Mouse (Mus musculus): Measurements from ENCODE around the gene Cyp3a13.
"Not testable (repeated sequence)": the region's sequence is repeated elsewhere in the genome, so short reads cannot be mapped to it uniquely, and the experiment has no call there.

- not testable (repeated sequence) for TF ChIP-seq ETS1 (IDR thresholded peaks at IDR 0.05; ENCODE audit: low read depth, low read length); CHD2 (IDR thresholded peaks at IDR 0.05; ENCODE audit: low read length); CTCF (IDR thresholded peaks at IDR 0.05 in 2 of 3, conservative IDR thresholded peaks at IDR 0.05 in 1 of 3; ENCODE audit: control insufficient read depth in 1 of 3, insufficient read depth in 1 of 3, low read depth in 2 of 3, low read length in 3 of 3, poor library complexity in 1 of 3, severe bottlenecking in 1 of 3); RCOR1 (IDR thresholded peaks at IDR 0.05; ENCODE audit: low read depth, low read length); NRF1 (IDR thresholded peaks at IDR 0.05; ENCODE audit: insufficient read depth, low read depth, low read length, poor library complexity, severe bottlenecking); USF1 (IDR thresholded peaks at IDR 0.05; ENCODE audit: low read depth, low read length); POLR2A (IDR thresholded peaks at IDR 0.05; ENCODE audit: control insufficient read depth in 1 of 2, insufficient read depth in 1 of 2, low read depth in 1 of 2, low read length in 2 of 2, poor library complexity in 1 of 2); ZNF384 (IDR thresholded peaks at IDR 0.05; ENCODE audit: low read depth, low read length); BHLHE40 (IDR thresholded peaks at IDR 0.05; ENCODE audit: borderline replicate concordance, low read depth, low read length); GATA1 (IDR thresholded peaks at IDR 0.05; ENCODE audit: low read depth, low read length); MAFK (IDR thresholded peaks at IDR 0.05; ENCODE audit: borderline replicate concordance, low read depth, low read length); JUND (IDR thresholded peaks at IDR 0.05; ENCODE audit: low read depth, low read length); ZKSCAN1 (IDR thresholded peaks at IDR 0.05; ENCODE audit: low read depth, low read length); ZC3H11A (IDR thresholded peaks at IDR 0.05; ENCODE audit: low read depth, low read length)
Measured at GRCm38 (mm10) chr5:137868600-137868999, 52.8 kb downstream of the Cyp3a13 start.

Data from MEL (cell line).